Mouse (Mus musculus): ENCODE results near the gene Gm10720.
"Not testable (repeated sequence)": the region's sequence is repeated elsewhere in the genome, so short reads cannot be mapped to it uniquely, and the experiment has no call there.

DNA sequence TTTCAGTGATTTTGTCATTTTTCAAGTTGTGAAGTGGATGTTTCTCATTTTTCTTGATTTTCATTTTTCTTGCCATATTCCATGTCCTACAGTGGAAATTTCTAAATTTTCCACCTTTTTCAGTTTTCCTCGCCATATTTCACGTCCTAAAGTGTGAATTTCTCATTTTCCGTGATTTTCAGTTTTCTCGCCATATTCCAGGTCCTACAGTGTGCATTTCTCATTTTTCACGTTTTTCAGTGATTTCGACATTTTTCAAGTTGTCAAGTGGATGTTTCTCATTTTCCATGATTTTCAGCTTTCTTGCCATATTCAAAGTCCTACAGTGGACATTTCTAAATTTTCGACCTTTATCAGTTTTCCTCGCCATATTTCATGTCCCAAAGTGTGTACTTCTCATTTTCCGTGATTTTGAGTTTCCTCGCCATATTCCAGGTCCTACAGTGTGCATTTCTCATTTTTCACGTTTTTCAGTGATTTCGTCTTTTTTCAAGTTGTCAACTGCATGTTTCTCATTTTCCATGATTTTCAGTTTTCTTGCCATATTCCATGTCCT lies 9.5 kb downstream of the Gm10720 start, which contains the start of gene Gm10717:
- not testable (repeated sequence) for TF ChIP-seq CTCF (conservative IDR thresholded peaks at IDR 0.05; ENCODE audit: low read length); POU5F1 (IDR thresholded peaks at IDR 0.05; ENCODE audit: borderline replicate concordance, low read length)
